Mouse (Mus musculus) stomach, postnatal 0 days (tissue): Measurements from ENCODE around the gene Vangl2.

Source experiments
- CTCF ChIP-seq: IDR thresholded peaks from 2 replicates; pipeline ENCODE4 v1.5.1; 2016; ENCODE audit warnings: antibody characterized with exemption, low read depth, mild to moderate bottlenecking, moderate library complexity
- EP300 ChIP-seq: optimal IDR thresholded peaks from 2 replicates; pipeline ENCODE3; 2016; ENCODE audit warnings: antibody characterized with exemption

- TF ChIP-seq CTCF (no peak), EP300 (no peak)
Measured at GRCm38 (mm10) chr1:172063291-172064023, 35.2 kb upstream of the Vangl2 start.
